Mouse (Mus musculus): ENCODE measurements around the gene Tmem53. TPM values are rescaled to one million over a fixed set of nuclear protein-coding genes. Genes with fewer than 3 reads are reported as not detected.
A peak's percentile ranks its signal among the peaks of the same experiment; 100 is the strongest.

The Tmem53 gene
- total and polyA plus RNA-seq, 2 experiments from 2014 or later: 11.6 to 12.4 TPM

DNA sequence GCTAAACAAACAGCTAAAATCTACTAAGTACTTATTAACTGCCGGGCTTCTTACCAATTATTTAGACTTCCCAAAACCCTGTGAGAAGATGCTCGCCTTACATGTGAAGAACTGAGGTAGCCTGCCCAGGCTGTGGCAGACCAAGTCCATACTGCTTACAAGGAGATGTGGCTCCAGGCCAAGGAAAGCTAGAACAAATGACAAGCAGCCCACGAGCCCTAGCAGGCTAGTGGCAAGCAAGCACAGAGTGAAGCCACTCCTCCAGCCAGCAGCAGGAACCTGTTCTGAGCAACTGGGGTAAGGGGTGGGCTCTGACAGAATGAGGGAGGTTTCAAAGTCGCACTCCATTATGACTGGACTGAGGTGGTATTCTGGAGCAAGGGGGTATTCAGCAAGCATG, 23.0 kb downstream of the Tmem53 start:
- H3K9me3 ChIP-seq (ENCODE audit: low read length): no peaks in the 10 kb centered on the region
- H3K27ac ChIP-seq (ENCODE audit: low read depth, low read length): no peak overlapping the region
- H3K4me1 ChIP-seq (ENCODE audit: insufficient read depth): no peaks in the 10 kb centered on the region
- no peak for ATAC-seq
- WGBS: 87% methylated on average over 4 of the region's 4 CpGs
- H3K36me3 ChIP-seq (ENCODE audit: insufficient read depth): peaks cover 70% of the 10 kb centered on the region
- DNase-seq: no peak
- H3K4me2 ChIP-seq (ENCODE audit: low read depth): no peak overlapping the region
- TF ChIP-seq CTCF (IDR thresholded peaks at IDR 0.05; ENCODE audit: low read depth): no peak
- H3K27me3 ChIP-seq (ENCODE audit: insufficient read depth, low read length): no peaks in the 10 kb centered on the region
- H3K9ac ChIP-seq: no peak overlapping the region
- H3K4me3 ChIP-seq (ENCODE audit: low read depth, low read length): no peak overlapping the region

GRCm38 (mm10) chr4:117276281-117276711, 24.5 kb downstream of the Tmem53 start:
- Histone ChIP-seq H3K9ac (no peak overlapping the region), H3K4me3 (ENCODE audit: low read depth, low read length) (no peak overlapping the region), H3K4me1 (ENCODE audit: insufficient read depth) (no peaks in the 10 kb centered on the region), H3K9me3 (ENCODE audit: low read length) (no peaks in the 10 kb centered on the region), H3K4me2 (ENCODE audit: low read depth) (no peak overlapping the region), H3K27ac (ENCODE audit: low read depth, low read length) (no peak overlapping the region), H3K36me3 (ENCODE audit: insufficient read depth) (peaks cover 69% of the 10 kb centered on the region), H3K27me3 (ENCODE audit: insufficient read depth, low read length) (no peaks in the 10 kb centered on the region)
- WGBS: 97% methylated on average over 17 of the region's 17 CpGs
- ATAC-seq (no peak), DNase-seq (no peak)
- TF ChIP-seq CTCF (IDR thresholded peaks at IDR 0.05; ENCODE audit: low read depth): no peak

GRCm38 (mm10) chr4:117277021-117277420, 25.3 kb downstream of the Tmem53 start:
- H3K27me3 ChIP-seq (ENCODE audit: insufficient read depth, low read length): no peaks in the 10 kb centered on the region
- no peak for DNase-seq
- no peak overlapping the region for H3K27ac ChIP-seq (ENCODE audit: low read depth, low read length)
- no peak overlapping the region for H3K4me3 ChIP-seq (ENCODE audit: low read depth, low read length)
- no peaks in the 10 kb centered on the region for H3K9me3 ChIP-seq (ENCODE audit: low read length)
- no peak overlapping the region for H3K4me2 ChIP-seq (ENCODE audit: low read depth)
- no peak overlapping the region for H3K9ac ChIP-seq
- 92% methylated on average over 13 of the region's 13 CpGs for WGBS
- H3K36me3 ChIP-seq (ENCODE audit: insufficient read depth): peaks cover 68% of the 10 kb centered on the region
- ATAC-seq: no peak
- no peak for TF ChIP-seq CTCF (IDR thresholded peaks at IDR 0.05; ENCODE audit: low read depth)
- H3K4me1 ChIP-seq (ENCODE audit: insufficient read depth): no peaks in the 10 kb centered on the region

DNA sequence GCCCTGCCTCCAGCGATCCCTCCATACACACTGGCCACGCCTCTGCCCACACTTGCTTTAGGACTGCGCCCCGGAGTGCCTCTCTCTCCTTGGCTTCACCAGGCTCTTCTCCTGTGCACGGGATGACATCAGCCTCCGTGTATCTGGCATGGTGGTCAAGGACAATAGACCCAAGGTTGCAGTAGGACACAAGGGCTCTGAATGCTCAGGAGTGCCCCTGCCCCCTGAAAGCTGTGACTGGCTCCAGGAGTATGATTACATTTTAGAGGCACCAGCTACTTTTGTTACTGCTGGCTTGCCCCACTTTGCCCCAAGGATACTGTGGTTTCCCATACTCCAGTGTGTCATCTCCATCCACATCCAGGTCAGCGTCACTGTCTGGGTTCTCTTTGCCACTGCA, 25.9 kb downstream of the Tmem53 start:
- H3K27ac ChIP-seq (ENCODE audit: low read depth, low read length): no peak overlapping the region
- H3K9ac ChIP-seq: no peak overlapping the region
- peaks cover 68% of the 10 kb centered on the region for H3K36me3 ChIP-seq (ENCODE audit: insufficient read depth)
- 96% methylated on average over 7 of the region's 7 CpGs for WGBS
- no peaks in the 10 kb centered on the region for H3K4me1 ChIP-seq (ENCODE audit: insufficient read depth)
- H3K27me3 ChIP-seq (ENCODE audit: insufficient read depth, low read length): no peaks in the 10 kb centered on the region
- no peak overlapping the region for H3K4me2 ChIP-seq (ENCODE audit: low read depth)
- no peak for TF ChIP-seq CTCF (IDR thresholded peaks at IDR 0.05; ENCODE audit: low read depth)
- DNase-seq (no peak), ATAC-seq (no peak)
- no peaks in the 10 kb centered on the region for H3K9me3 ChIP-seq (ENCODE audit: low read length)
- no peak overlapping the region for H3K4me3 ChIP-seq (ENCODE audit: low read depth, low read length)

- ATAC-seq (no peak), DNase-seq (no peak)
- Histone ChIP-seq H3K36me3 (ENCODE audit: insufficient read depth) (peaks cover 65% of the 10 kb centered on the region), H3K4me1 (ENCODE audit: insufficient read depth) (0 out of 2 replicates have a peak, but pooled peaks cover 3% of the 10 kb centered on the region), H3K27me3 (ENCODE audit: insufficient read depth, low read length) (no peaks in the 10 kb centered on the region), H3K4me3 (ENCODE audit: low read depth, low read length) (no peak overlapping the region), H3K9ac (no peak overlapping the region), H3K27ac (ENCODE audit: low read depth, low read length) (no peak overlapping the region), H3K4me2 (ENCODE audit: low read depth) (no peak overlapping the region), H3K9me3 (ENCODE audit: low read length) (no peaks in the 10 kb centered on the region)
- no peak for TF ChIP-seq CTCF (IDR thresholded peaks at IDR 0.05; ENCODE audit: low read depth)
- 66% methylated on average over 10 of the region's 10 CpGs for WGBS
Measured at GRCm38 (mm10) chr4:117278381-117279252, 26.9 kb downstream of the Tmem53 start.

- Histone ChIP-seq H3K27me3 (ENCODE audit: insufficient read depth, low read length) (no peaks in the 10 kb centered on the region), H3K4me2 (ENCODE audit: low read depth) (no peak overlapping the region), H3K4me3 (ENCODE audit: low read depth, low read length) (no peak overlapping the region), H3K36me3 (ENCODE audit: insufficient read depth) (peaks cover 69% of the 10 kb centered on the region), H3K9me3 (ENCODE audit: low read length) (no peaks in the 10 kb centered on the region), H3K27ac (ENCODE audit: low read depth, low read length) (no peak overlapping the region), H3K9ac (no peak overlapping the region), H3K4me1 (ENCODE audit: insufficient read depth) (0 out of 2 replicates have a peak, but pooled peaks cover 7% of the 10 kb centered on the region)
- DNase-seq (no peak), ATAC-seq (no peak)
- 86% methylated on average over 2 of the region's 2 CpGs for WGBS
- no peak for TF ChIP-seq CTCF (IDR thresholded peaks at IDR 0.05; ENCODE audit: low read depth)
Measured at GRCm38 (mm10) chr4:117279253-117279642, 27.5 kb downstream of the Tmem53 start.

DNA sequence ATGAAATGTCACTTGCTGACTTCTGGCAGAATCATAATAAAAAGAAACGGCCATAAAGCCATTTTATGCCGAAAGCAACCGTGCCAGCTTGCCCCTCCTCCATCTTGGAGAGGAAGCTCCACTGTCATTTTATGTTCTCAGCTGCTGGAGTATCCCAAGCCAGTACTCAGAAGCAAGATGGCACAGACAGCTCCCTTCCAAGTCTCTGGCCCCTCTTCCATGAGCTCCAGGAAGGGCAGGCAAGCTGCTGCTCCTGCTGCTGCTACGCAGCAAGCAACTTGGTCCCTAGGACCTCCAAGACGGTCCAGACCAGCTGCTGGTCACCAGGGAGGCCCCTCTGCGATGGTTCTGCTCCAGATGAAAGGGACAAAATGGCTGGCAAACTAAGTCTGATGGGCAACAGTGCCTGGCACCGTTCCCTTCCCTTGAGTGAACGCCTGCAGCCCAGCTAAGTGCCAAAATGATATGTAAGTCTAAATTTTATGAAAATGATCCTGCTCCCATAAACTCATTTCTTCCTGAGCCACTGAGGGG, 28.7 kb downstream of the Tmem53 start:
- Histone ChIP-seq H3K9ac (no peak overlapping the region), H3K36me3 (ENCODE audit: insufficient read depth) (peaks cover 71% of the 10 kb centered on the region), H3K27me3 (ENCODE audit: insufficient read depth, low read length) (no peaks in the 10 kb centered on the region), H3K27ac (ENCODE audit: low read depth, low read length) (peak overlapping the region; percentile 64), H3K9me3 (ENCODE audit: low read length) (no peaks in the 10 kb centered on the region), H3K4me2 (ENCODE audit: low read depth) (no peak overlapping the region), H3K4me1 (ENCODE audit: insufficient read depth) (0 out of 2 replicates have a peak, but pooled peaks cover 7% of the 10 kb centered on the region), H3K4me3 (ENCODE audit: low read depth, low read length) (no peak overlapping the region)
- TF ChIP-seq CTCF (IDR thresholded peaks at IDR 0.05; ENCODE audit: low read depth): no peak
- ATAC-seq (peak; percentile 59), DNase-seq (peak; percentile 65)
- 57% methylated on average over 8 of the region's 8 CpGs for WGBS

Measured in forebrain, postnatal 0 days (tissue).